Mouse (Mus musculus) thymus, postnatal 4 days (tissue): ENCODE measurements around the gene Depdc1b.

ENCODE experiments used
- DNase-seq: peaks from one replicate; pipeline ENCODE4 v3.0.0; 2021

Gene Depdc1b

GRCm38 (mm10) chr13:108319028-108319427, 2.9 kb downstream of the Depdc1b start:
- no peak for DNase-seq

GRCm38 (mm10) chr13:108320216-108320615, 4.1 kb downstream of the Depdc1b start:
- DNase-seq = no peak

DNA sequence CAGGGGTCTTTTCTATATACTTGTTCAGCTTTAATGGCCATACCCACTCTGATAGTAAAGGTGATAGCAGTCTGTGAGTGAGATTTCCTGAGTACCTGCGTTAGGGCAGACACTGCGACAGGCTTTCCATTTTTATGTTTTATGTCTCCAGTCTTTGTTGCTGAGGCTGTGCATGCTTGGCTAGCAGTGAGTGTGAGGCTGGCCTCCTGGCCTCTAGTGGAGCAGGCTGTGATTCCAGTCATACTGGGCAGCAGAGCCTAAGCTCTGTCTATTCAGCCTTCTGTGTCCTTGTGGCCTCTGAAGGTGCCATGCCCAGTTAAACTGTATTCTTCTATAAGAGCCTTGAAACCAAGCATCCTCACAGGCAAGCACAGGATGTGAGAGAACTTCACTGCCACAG, 6.3 kb downstream of the Depdc1b start:
- DNase-seq = no peak

DNA sequence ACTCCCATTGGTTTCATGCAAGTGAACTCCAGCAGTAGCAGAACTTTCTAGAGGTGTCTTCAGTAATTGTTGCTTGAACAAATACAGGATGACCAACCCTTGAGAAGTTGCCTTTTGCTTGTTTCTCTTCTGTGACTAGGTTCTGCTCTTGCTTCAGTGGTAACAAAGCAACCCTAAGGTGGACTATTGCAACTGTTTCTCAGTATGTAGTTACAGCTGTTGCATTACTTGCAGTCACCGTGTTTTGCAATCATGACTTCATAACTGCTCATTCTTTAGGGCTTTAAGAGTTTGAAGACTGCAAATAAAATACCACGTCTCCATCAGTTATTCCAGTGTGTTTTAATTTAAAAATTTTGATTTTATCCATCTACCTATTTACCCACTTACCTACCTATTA, 7.2 kb downstream of the Depdc1b start:
- no peak for DNase-seq

DNA sequence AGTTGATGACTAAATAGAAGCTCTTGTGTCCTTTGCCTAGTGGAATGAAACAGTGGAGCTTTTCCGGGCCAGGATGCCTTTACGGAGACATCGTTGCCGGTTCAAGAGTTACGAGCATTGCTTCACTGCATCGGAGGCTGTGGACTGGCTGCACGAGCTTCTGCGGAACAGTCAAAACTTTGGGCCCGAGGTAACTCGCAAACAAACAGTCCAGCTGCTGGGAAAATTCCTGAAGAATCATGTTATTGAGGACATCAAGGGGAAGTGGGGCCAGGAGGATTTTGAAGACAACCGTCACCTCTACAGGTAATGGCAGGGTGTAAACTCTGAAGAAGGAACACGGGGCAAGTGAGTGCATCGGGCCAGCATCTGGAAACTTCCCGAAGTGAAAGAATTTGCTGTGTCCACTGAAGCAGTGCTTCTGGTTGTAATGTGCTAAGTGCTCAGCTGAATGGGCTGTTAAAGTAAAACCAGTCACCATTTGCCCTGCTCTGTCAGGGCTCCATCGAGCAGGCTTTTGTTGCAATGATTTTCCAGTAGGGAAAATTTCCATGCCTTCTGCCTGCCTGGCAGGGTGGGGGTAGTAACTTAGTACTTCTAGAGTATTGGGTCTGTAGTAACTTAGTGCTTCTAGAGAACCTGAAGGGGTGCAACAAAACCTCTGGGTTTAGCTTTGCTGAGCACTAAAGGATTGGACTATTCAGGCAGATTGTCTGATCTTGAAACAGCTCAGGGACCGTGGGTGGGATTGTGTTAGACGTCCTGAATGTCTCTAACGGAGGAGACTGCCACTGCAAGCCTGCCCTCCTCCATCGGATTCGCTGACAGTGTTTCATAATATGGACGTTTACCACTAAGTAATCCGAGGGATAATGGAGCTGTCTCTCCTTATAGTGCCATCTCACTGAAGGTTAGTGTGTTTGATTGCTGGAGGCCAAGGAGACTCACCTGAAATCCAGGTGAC, 8.0 kb downstream of the Depdc1b start:
- DNase-seq = no peak

- DNase-seq = no peak
Observed at GRCm38 (mm10) chr13:108325871-108326270, 9.7 kb downstream of the Depdc1b start.

- no peak for DNase-seq
Observed at GRCm38 (mm10) chr13:108326351-108326750, 10.2 kb downstream of the Depdc1b start.

- no peak for DNase-seq
Observed at GRCm38 (mm10) chr13:108327047-108327446, 10.9 kb downstream of the Depdc1b start.

DNA sequence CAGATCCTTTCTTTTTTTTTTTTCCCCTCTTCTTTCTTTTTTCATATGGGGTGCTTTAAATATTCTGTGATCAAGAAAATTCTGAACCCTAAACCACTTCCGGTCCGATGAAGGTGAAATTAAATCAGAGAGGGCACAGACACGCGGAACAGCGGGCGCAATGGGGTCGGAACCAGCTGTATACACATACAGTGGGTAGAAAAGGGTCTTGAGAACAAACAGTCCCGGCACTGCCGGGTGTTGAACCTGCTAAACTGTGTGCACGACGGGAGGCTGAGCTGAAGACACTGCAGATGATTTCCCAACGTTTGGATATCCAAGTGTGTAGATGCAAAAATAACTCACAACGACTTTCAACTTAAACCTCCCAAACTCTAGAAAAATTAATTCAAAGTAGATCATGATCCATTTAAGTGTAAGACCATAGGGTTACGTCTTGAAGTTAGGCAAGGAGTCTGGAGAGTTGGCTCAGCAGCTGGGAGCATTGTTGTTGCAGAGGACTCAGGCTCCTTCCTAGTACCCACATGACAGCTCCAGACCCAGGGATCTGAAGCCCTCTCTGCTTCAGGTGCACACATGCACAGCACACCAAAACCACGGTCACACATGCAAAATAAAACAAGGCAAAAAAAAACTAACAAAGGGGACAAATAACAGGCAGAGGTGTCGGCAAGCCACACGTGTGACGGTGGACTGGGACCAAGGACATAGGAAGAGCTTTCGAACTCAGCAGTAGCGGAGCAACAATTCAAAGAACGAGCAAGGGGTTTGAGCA, 12.5 kb downstream of the Depdc1b start:
- DNase-seq = no peak

- no peak for DNase-seq
Observed at GRCm38 (mm10) chr13:108329693-108330092, 13.6 kb downstream of the Depdc1b start.

- no peak for DNase-seq
Observed at GRCm38 (mm10) chr13:108335257-108336003, 19.3 kb downstream of the Depdc1b start.

- no peak for DNase-seq
Observed at GRCm38 (mm10) chr13:108336192-108336591, 20.1 kb downstream of the Depdc1b start.

DNA sequence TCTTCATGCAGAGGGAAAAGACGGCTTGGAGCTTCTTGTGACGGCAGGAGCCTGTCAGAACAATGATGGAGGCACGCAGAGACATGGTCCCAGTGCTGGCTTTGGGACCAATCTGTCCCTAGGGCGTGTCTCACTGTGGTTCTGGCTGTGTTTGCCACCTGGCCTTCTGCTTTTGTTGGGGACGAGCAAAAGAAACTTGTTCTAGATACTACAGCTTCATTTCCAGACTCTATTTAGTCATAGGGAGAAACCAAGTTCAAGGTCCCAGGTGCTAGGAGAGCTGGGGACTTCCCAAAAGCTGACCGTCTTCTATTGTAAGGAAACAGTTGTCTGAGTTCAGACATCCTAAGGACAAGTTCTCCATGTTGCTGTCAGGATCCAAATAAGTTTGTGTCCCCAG, 21.2 kb downstream of the Depdc1b start:
- DNase-seq = no peak

GRCm38 (mm10) chr13:108338076-108338836, 22.1 kb downstream of the Depdc1b start:
- DNase-seq = no peak

- DNase-seq = no peak
Observed at GRCm38 (mm10) chr13:108339907-108340596, 23.9 kb downstream of the Depdc1b start.

- peak; percentile 65 for DNase-seq
Observed at GRCm38 (mm10) chr13:108341585-108341984, 25.5 kb downstream of the Depdc1b start.

GRCm38 (mm10) chr13:108345756-108346155, 29.6 kb downstream of the Depdc1b start:
- DNase-seq = no peak

DNA sequence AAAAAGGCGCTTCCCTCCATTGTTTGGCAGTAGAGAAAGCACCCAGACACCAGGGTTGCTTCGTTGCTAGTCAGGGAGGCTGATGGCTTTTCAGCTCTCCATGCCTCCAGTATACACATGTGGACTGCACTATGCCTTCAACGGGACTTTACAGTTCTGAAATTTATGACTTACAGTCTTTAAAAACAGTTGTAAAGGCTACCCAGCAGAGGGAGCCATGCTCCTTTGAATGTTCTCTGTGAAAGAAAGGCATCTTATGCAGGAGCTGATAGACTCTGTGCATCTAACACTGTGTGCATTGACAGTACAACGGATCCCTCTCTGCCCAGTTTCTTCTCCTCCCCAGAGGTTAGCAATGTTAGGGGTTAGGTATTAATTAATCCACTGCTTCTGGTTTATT, 30.9 kb downstream of the Depdc1b start:
- DNase-seq = peak; percentile 70

DNA sequence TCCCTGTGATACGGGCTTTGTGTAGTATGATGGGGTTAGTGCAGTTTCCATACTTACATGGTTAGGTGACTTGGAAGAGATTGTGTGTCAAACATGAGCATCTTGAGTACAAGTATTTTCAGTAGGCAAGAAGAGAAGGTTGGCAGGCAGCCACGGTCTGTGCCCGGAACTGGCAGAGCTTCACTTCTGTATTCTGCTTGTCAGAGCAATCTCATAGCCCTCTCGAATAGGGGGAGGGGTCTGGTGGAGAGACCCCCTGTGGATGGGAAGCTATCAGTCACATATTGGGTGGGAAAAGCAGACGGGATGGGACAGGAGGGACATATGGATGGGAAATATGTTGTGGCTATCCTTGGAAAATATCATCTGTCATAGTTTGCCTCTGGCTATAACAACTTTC, 33.5 kb downstream of the Depdc1b start:
- no peak for DNase-seq

DNA sequence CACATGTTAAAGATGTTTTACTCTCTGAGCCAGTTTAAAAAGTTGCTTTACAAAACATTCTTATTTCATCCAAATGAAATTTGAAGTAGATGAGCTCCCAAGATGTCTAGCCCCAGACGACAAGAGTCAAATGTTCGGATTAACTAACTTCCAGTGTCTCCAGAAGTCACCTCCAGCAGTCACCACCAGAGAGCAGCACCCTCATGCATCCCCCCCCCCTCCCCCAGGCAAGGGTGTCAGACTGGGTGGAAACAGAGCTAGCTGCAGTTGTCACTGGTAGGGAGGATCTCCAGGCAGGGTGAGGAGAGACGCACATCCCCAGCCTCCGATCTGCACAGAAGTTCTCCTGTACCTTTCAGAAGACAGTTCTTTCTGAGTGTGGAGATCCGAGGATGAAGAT, 37.6 kb downstream of the Depdc1b start:
- DNase-seq = no peak

GRCm38 (mm10) chr13:108354804-108355552, 38.8 kb downstream of the Depdc1b start:
- no peak for DNase-seq
